Mouse (Mus musculus) spleen, postnatal 14 days (tissue): ENCODE measurements around the gene Hoxd3.

Experiments used
- DNase-seq, 2 experiments: peaks; one replicate each; pipeline ENCODE4 v3.0.0; 2021 to 2022; ENCODE audit warnings: low spot score in 2 of 2

The Hoxd3 gene

GRCm38 (mm10) chr2:74706393-74706960 lies 5.2 kb upstream of the Hoxd3 start:
- DNase-seq = no peak

- DNase-seq = no peak
These were observed 4.1 kb upstream of the Hoxd3 start for GRCm38 (mm10) chr2:74707599-74707998.

- DNase-seq = no peak
These were observed 3.1 kb upstream of the Hoxd3 start for GRCm38 (mm10) chr2:74708676-74709075.

GRCm38 (mm10) chr2:74709465-74710419 lies 2.0 kb upstream of the Hoxd3 start:
- no peak for DNase-seq

GRCm38 (mm10) chr2:74710929-74711543 lies 691 bp upstream of the Hoxd3 start:
- no peak for DNase-seq

- DNase-seq = no peak
These were observed 1.8 kb downstream of the Hoxd3 start for GRCm38 (mm10) chr2:74713239-74714150.

- DNase-seq = no peak
These were observed 2.5 kb downstream of the Hoxd3 start for GRCm38 (mm10) chr2:74714156-74714789.

- no peak for DNase-seq
These were observed 3.2 kb downstream of the Hoxd3 start for GRCm38 (mm10) chr2:74714881-74715280.

GRCm38 (mm10) chr2:74715504-74716241 lies 3.9 kb downstream of the Hoxd3 start:
- peak in 1 of 2 experiments; percentile 49 for DNase-seq

- no peak for DNase-seq
These were observed 8.7 kb downstream of the Hoxd3 start for GRCm38 (mm10) chr2:74720384-74720783.

- no peak for DNase-seq
These were observed 9.3 kb downstream of the Hoxd3 start for GRCm38 (mm10) chr2:74720955-74721491.

GRCm38 (mm10) chr2:74721882-74722281 lies 10.2 kb downstream of the Hoxd3 start:
- no peak for DNase-seq

- DNase-seq = no peak
These were observed 11.2 kb downstream of the Hoxd3 start for GRCm38 (mm10) chr2:74722949-74723348.

- no peak for DNase-seq
These were observed 12.7 kb downstream of the Hoxd3 start for GRCm38 (mm10) chr2:74724244-74725015.

- no peak for DNase-seq
These were observed 13.4 kb downstream of the Hoxd3 start for GRCm38 (mm10) chr2:74725171-74725570.

- DNase-seq = no peak
These were observed 14.8 kb downstream of the Hoxd3 start, which contains the start of gene Gm28230 for GRCm38 (mm10) chr2:74726551-74726950. Gm28230 (plus strand) TSS chr2:74726728.

- DNase-seq = no peak
These were observed 15.4 kb downstream of the Hoxd3 start for GRCm38 (mm10) chr2:74726973-74727639.

- DNase-seq = no peak
These were observed 16.0 kb downstream of the Hoxd3 start for GRCm38 (mm10) chr2:74727640-74728302.
